Mouse (Mus musculus): ENCODE measurements around the gene Trim25. TPM values are rescaled to one million over a fixed set of nuclear protein-coding genes. Genes with fewer than 3 reads are reported as not detected.
A peak's percentile ranks its signal among the peaks of the same experiment; 100 is the strongest.

The Trim25 gene
- total and polyA plus RNA-seq, 2 experiments from 2014 or later: 7.8 to 16.1 TPM

- Histone ChIP-seq H3K9me3 (replicated peaks; ENCODE audit: control insufficient read depth, low read length) (no peaks in the 10 kb centered on the region), H3K27me3 (ENCODE audit: control insufficient read depth, insufficient read depth, low read length) (no peaks in the 10 kb centered on the region), H3K36me3 (replicated peaks; ENCODE audit: control insufficient read depth, insufficient read depth, low read length) (peaks cover 88% of the 10 kb centered on the region), H3K4me3 (ENCODE audit: low read depth, low read length) (no peak overlapping the region), H3K4me2 (ENCODE audit: low read depth, low read length) (no peak overlapping the region), H3K27ac (ENCODE audit: low read depth) (no peak overlapping the region), H3K9ac (replicated peaks; ENCODE audit: low read depth, low read length) (no peak overlapping the region), H3K4me1 (ENCODE audit: control insufficient read depth, insufficient read depth) (no peaks in the 10 kb centered on the region)
- ATAC-seq (ENCODE audit: insufficient read depth, low read depth) (no peak), DNase-seq (ENCODE audit: low spot score) (no peak)
- TF ChIP-seq EP300 (IDR thresholded peaks at IDR 0.05; ENCODE audit: low read depth) (no peak), CTCF (IDR thresholded peaks at IDR 0.05; ENCODE audit: low read depth) (no peak)
- 96% methylated on average over 3 of the region's 3 CpGs for WGBS
These were observed 46.8 kb downstream of the Trim25 start for GRCm38 (mm10) chr11:89046021-89046420.

GRCm38 (mm10) chr11:89051767-89052166, 52.6 kb downstream of the Trim25 start:
- ATAC-seq (ENCODE audit: insufficient read depth, low read depth) (no peak), DNase-seq (ENCODE audit: low spot score) (no peak)
- no peak for TF ChIP-seq CTCF (IDR thresholded peaks at IDR 0.05; ENCODE audit: low read depth)
- TF ChIP-seq EP300 (IDR thresholded peaks at IDR 0.05; ENCODE audit: low read depth): no peak
- no peak overlapping the region for H3K9ac ChIP-seq (replicated peaks; ENCODE audit: low read depth, low read length)
- no peak overlapping the region for H3K4me3 ChIP-seq (ENCODE audit: low read depth, low read length)
- peaks cover 14% of the 10 kb centered on the region for H3K4me1 ChIP-seq (ENCODE audit: control insufficient read depth, insufficient read depth)
- 81% methylated on average over 6 of the region's 6 CpGs for WGBS
- peaks cover 56% of the 10 kb centered on the region for H3K36me3 ChIP-seq (replicated peaks; ENCODE audit: control insufficient read depth, insufficient read depth, low read length)
- H3K27ac ChIP-seq (ENCODE audit: low read depth): no peak overlapping the region
- no peak overlapping the region for H3K4me2 ChIP-seq (ENCODE audit: low read depth, low read length)
- H3K9me3 ChIP-seq (replicated peaks; ENCODE audit: control insufficient read depth, low read length): no peaks in the 10 kb centered on the region
- H3K27me3 ChIP-seq (ENCODE audit: control insufficient read depth, insufficient read depth, low read length): no peaks in the 10 kb centered on the region

- DNase-seq (ENCODE audit: low spot score): peak; percentile 68
- Histone ChIP-seq H3K9me3 (replicated peaks; ENCODE audit: control insufficient read depth, low read length) (no peaks in the 10 kb centered on the region), H3K27me3 (ENCODE audit: control insufficient read depth, insufficient read depth, low read length) (no peaks in the 10 kb centered on the region), H3K36me3 (replicated peaks; ENCODE audit: control insufficient read depth, insufficient read depth, low read length) (peaks cover 19% of the 10 kb centered on the region), H3K4me1 (ENCODE audit: control insufficient read depth, insufficient read depth) (peaks cover 26% of the 10 kb centered on the region), H3K4me3 (ENCODE audit: low read depth, low read length) (no peak overlapping the region), H3K4me2 (ENCODE audit: low read depth, low read length) (peak overlapping the region; percentile 40), H3K27ac (ENCODE audit: low read depth) (peak overlapping the region; percentile 86), H3K9ac (replicated peaks; ENCODE audit: low read depth, low read length) (0 out of 2 replicates have a peak overlapping the region, but pooled peaks have one; percentile 27)
- ATAC-seq (ENCODE audit: insufficient read depth, low read depth): 0 out of 2 replicates have a peak, but pooled peaks have one; percentile 13
- 27% methylated on average over 13 of the region's 13 CpGs for WGBS
- TF ChIP-seq EP300 (IDR thresholded peaks at IDR 0.05; ENCODE audit: low read depth): peak; percentile 70; the same call in 1 of the 2 replicates
- TF ChIP-seq CTCF (IDR thresholded peaks at IDR 0.05; ENCODE audit: low read depth): no peak
These were observed 56.9 kb downstream of the Trim25 start for GRCm38 (mm10) chr11:89055931-89056690.

- Histone ChIP-seq H3K9ac (replicated peaks; ENCODE audit: low read depth, low read length) (peak overlapping the region; percentile 86; the same call in 1 of the 2 replicates), H3K27ac (ENCODE audit: low read depth) (0 out of 2 replicates have a peak overlapping the region, but pooled peaks have one; percentile 88), H3K27me3 (ENCODE audit: control insufficient read depth, insufficient read depth, low read length) (no peaks in the 10 kb centered on the region), H3K9me3 (replicated peaks; ENCODE audit: control insufficient read depth, low read length) (no peaks in the 10 kb centered on the region), H3K36me3 (replicated peaks; ENCODE audit: control insufficient read depth, insufficient read depth, low read length) (peaks cover 14% of the 10 kb centered on the region), H3K4me1 (ENCODE audit: control insufficient read depth, insufficient read depth) (peaks cover 26% of the 10 kb centered on the region), H3K4me3 (ENCODE audit: low read depth, low read length) (peak overlapping the region; percentile 73), H3K4me2 (ENCODE audit: low read depth, low read length) (peak overlapping the region; percentile 85)
- ATAC-seq (ENCODE audit: insufficient read depth, low read depth) (no peak), DNase-seq (ENCODE audit: low spot score) (no peak)
- TF ChIP-seq EP300 (IDR thresholded peaks at IDR 0.05; ENCODE audit: low read depth): no peak
- peak; percentile 45 for TF ChIP-seq CTCF (IDR thresholded peaks at IDR 0.05; ENCODE audit: low read depth)
- 58% methylated on average over 11 of the region's 11 CpGs for WGBS
These were observed 59.5 kb downstream of the Trim25 start for GRCm38 (mm10) chr11:89058515-89059270.

DNA sequence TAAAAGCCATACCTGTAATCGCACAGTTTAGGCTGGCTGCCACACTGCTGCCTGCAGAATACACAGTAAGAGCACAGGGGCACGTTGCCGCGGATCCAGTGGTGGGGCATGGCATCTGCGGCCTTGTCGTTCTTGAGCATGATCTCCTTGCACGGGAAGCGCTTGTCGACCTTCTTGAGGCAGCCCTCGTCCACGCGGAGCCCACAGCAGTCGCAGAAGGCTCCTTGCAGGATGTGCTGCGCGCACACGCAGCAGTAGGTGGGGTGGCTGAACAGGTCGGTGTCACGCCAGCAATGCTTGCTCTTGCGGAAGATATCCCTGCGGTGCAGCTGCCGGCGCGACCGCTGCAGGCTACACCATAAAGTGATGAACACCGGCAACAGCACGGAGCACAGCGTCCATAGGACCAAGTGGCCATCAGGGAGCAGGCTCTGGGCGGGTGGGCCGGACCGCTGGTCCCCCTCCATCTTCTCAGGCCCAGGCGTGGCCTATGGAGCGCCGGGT, 60.8 kb downstream of the Trim25 start:
- no peak for TF ChIP-seq CTCF (IDR thresholded peaks at IDR 0.05; ENCODE audit: low read depth)
- Histone ChIP-seq H3K9me3 (replicated peaks; ENCODE audit: control insufficient read depth, low read length) (no peaks in the 10 kb centered on the region), H3K27me3 (ENCODE audit: control insufficient read depth, insufficient read depth, low read length) (no peaks in the 10 kb centered on the region), H3K4me1 (ENCODE audit: control insufficient read depth, insufficient read depth) (peaks cover 26% of the 10 kb centered on the region), H3K9ac (replicated peaks; ENCODE audit: low read depth, low read length) (peak overlapping the region; percentile 86), H3K4me3 (ENCODE audit: low read depth, low read length) (peak overlapping the region; percentile 73), H3K36me3 (replicated peaks; ENCODE audit: control insufficient read depth, insufficient read depth, low read length) (0 out of 2 replicates have a peak, but pooled peaks cover 1% of the 10 kb centered on the region), H3K27ac (ENCODE audit: low read depth) (peak overlapping the region; percentile 88), H3K4me2 (ENCODE audit: low read depth, low read length) (peak overlapping the region; percentile 85)
- under 1% methylated on average over 33 of the region's 33 CpGs for WGBS
- peak; percentile 45 for ATAC-seq (ENCODE audit: insufficient read depth, low read depth)
- DNase-seq (ENCODE audit: low spot score): no peak

Measured in heart, postnatal 0 days (tissue).